Mouse (Mus musculus) R1 (cell line): Measurements from ENCODE around the gene Atp1b1.

Source experiments
- DNase-seq: peaks from one replicate; pipeline ENCODE4 v3.0.0-alpha.2; 2018; ENCODE audit warnings: low read depth, low spot score

Atp1b1 gene

GRCm38 (mm10) chr1:164395131-164395780 lies 62.9 kb downstream of the Atp1b1 start:
- DNase-seq, result no peak

- no peak for DNase-seq
Observed at GRCm38 (mm10) chr1:164392176-164392575, 66.0 kb downstream of the Atp1b1 start.

- DNase-seq, result no peak
Observed at GRCm38 (mm10) chr1:164389743-164390142, 68.4 kb downstream of the Atp1b1 start.
